Mouse (Mus musculus) cerebellum, adult 2 months (tissue): ENCODE data around the gene Eno2. TPM values are rescaled to one million over a fixed set of nuclear protein-coding genes. Genes with fewer than 3 reads are reported as not detected.

Experiments used
- DNase-seq, 2 experiments: peaks; one replicate each; pipeline ENCODE4 v3.0.0; 2021
- H3K27ac ChIP-seq: fragments of 200-500 bp; 2 replicates; pipeline ENCODE4 v1.5.1; 2012; ENCODE audit warnings: low read length, control low read depth, inconsistent platforms; ENCODE audit not compliant: insufficient read depth
- H3K27me3 ChIP-seq: fragments of 200-500 bp; 2 replicates; pipeline ENCODE4 v1.6.1; 2012; ENCODE audit warnings: inconsistent platforms, mild to moderate bottlenecking, low read length, moderate library complexity; ENCODE audit not compliant: control insufficient read depth, insufficient read depth
- H3K4me1 ChIP-seq: fragments of 200-500 bp; 2 replicates; pipeline ENCODE4 v1.6.1; 2011; ENCODE audit warnings: low read length; ENCODE audit not compliant: control insufficient read depth, insufficient read depth
- H3K4me3 ChIP-seq: fragments of 200-500 bp; replicated peaks from 2 replicates; pipeline ENCODE3; 2011; ENCODE audit warnings: mild to moderate bottlenecking, low read depth, low read length, control low read depth; ENCODE audit not compliant: insufficient read depth
- CTCF ChIP-seq: fragments of 200-500 bp; IDR thresholded peaks from 2 replicates; pipeline ENCODE4 v1.5.1; 2011; ENCODE audit warnings: low read depth, mild to moderate bottlenecking, control low read depth, low read length, moderate library complexity, borderline replicate concordance; ENCODE audit not compliant: insufficient read depth
- POLR2A ChIP-seq: fragments of 200-500 bp; IDR thresholded peaks from 2 replicates; pipeline ENCODE4 v1.6.1; 2011; ENCODE audit warnings: low read length, control low read depth, borderline replicate concordance; ENCODE audit not compliant: insufficient read depth
- WGBS: fragments of 180-500 bp; shearing (Covaris S2); methylation state at CpG from one replicate; pipeline ENCODE4 v1.1.7; 2018; 5-methylcytosine and 5-hydroxymethylcytosine counted together
- polyA plus RNA-seq: library from polyadenylated mRNA; depleted of rRNA; stranded (reverse); fragments of >200 nt; gene quantifications from 2 replicates; pipeline ENCODE4 v1.2.3, GENCODE M21; 2012

Gene Eno2
- polyA plus RNA-seq, 1 experiment, result 888 TPM

DNA sequence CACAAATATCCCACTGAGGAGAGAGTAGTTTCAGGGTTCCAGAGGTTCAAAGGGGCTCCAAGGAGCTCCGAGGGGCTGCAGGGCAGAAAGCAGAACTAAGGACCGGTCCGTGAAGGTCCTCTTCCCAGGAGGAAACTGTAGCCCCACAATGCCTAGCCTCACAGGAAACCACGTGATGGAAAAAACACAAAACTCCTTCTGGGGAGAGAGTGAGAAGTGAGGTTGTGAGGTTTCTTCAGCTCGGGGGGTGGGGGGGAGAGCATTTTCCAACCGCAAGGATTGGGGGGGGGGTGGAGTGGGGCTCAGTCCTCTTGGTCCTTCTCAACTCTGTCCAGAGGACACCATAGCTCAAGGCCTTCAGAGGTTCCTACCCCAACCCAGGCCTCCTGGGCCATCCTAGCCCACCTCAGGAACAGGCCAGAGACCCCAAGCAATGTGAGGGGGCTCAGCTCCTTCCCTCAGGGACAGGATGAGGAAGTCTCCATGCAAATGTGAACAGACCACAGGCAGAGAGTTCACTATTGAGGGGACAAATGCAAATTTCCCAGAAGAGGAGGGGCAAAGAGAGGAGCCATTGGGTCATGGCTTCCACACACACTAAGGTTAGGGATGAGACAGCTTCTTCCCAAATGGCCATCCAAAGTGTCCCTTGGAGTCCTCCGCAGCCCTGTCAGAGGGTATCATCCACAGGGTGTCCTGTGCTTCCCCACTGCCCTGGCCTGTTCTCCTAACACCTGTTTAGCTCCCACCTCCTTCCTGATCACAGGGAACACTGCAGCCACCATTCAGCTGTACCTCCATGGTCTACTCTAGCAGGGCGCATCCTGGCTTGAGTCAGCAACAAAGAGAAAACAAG, 39.4 kb downstream of the Eno2 start:
- WGBS, result 84% methylated on average over 8 of the region's 8 CpGs

DNA sequence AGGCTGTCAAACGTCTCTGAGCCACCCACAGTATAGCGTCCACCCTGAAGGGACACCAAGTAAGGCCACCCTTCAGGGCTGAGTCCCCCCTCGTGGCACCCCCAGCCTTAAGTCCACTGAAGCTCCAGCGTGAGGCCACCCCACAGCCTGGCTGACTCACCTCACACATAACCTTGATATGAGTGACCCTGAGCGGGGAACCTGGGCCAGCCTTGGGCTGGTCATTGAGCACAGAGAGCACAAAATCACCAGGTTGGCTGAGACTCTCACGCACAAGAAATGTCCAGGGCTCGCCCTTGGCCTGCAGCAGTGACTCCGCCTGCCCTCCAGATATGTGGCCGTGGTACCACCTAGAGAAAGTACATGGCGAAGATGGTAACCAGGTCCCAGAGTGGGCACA, 40.9 kb downstream of the Eno2 start:
- Histone ChIP-seq H3K4me3 (no peak overlapping the region), H3K4me1 (no peaks in the 10 kb centered on the region), H3K27ac (no peak overlapping the region), H3K27me3 (no peaks in the 10 kb centered on the region)
- TF ChIP-seq CTCF, result no peak
- TF ChIP-seq POLR2A, result no peak
- 86% methylated on average over 10 of the region's 10 CpGs for WGBS
- no peak for DNase-seq

More for the DNA sequence above, 39.4 kb downstream of the Eno2 start:
- H3K27ac ChIP-seq, result no peak overlapping the region
- DNase-seq, result no peak
- no peak overlapping the region for H3K4me3 ChIP-seq
- H3K4me1 ChIP-seq, result no peaks in the 10 kb centered on the region
- no peak for TF ChIP-seq POLR2A
- no peak for TF ChIP-seq CTCF
- H3K27me3 ChIP-seq, result no peaks in the 10 kb centered on the region

DNA sequence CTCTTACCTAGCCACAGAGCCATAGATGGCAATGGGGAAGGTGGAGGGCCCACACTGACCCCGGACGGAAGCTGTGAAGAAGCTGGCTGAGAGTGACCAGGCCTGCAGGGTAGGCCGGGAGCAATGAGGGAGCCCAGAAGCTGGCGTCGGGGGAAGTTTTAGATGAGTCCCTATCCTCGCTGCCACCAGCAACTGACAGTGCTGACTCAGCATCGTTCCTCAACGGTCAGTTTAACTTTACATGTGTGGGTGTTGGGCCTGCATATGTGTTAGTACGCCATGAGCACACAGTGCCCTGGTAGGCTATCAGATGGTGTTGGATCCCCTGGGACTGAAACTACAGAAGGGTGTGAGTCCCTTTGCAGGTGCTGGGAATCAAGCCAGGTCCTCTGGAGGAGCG, 45.0 kb downstream of the Eno2 start:
- no peak for DNase-seq
- Histone ChIP-seq H3K4me3 (no peak overlapping the region), H3K27me3 (no peaks in the 10 kb centered on the region), H3K27ac (no peak overlapping the region), H3K4me1 (no peaks in the 10 kb centered on the region)
- 85% methylated on average over 10 of the region's 10 CpGs for WGBS
- no peak for TF ChIP-seq POLR2A
- TF ChIP-seq CTCF, result no peak

DNA sequence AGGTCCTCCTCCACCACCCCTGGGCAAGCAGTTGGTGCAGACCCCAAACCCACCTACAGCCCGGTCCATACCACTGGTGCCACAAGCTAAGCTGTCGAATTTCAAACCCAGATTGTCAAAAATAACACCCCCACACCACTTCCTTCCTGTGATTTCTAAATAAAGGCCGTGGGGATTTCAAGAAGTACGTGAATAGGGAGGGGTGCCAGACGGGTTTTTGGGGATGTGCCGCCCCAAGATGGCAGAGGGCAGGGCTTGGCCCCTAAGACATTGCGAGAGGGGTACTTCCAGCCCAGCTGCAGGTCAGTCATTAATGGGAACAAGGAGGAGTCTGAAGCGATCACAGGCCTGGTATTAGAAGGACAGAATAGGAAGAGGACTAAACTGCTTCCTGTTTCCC, 45.9 kb downstream of the Eno2 start:
- no peak overlapping the region for H3K27ac ChIP-seq
- H3K4me3 ChIP-seq, result no peak overlapping the region
- no peaks in the 10 kb centered on the region for H3K27me3 ChIP-seq
- WGBS, result 78% methylated on average over 8 of the region's 8 CpGs
- H3K4me1 ChIP-seq, result no peaks in the 10 kb centered on the region
- DNase-seq, result no peak
- TF ChIP-seq POLR2A, result no peak
- TF ChIP-seq CTCF, result no peak

DNA sequence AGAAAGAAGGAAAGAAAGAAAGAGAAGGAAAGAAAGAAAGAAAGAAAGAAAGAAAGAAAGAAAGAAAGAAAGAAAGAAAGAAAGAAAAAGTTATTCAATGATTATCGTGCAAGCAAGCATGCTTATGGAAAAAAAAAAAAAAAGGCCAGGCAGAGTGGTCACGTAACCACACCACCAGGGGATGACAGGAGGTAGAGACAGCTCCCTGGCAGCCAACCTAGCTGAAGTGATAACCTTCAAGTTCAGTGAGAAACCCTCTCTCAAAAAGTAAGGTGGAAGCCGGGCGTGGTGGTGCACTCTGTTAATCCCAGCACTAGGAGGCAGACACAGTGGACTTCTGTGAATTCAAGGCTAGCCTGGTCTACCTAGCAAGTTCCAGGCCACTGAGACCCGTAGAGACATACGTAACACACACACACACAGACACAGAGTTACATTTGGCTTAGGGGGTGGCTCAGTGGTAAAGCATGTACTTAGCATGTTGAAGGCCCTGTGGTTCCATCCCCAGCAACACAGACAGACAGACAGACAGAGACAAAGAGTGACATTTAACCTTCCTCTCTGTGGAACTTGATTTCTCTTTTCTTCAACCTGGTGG, 46.5 kb downstream of the Eno2 start:
- no peak overlapping the region for H3K27ac ChIP-seq
- H3K4me1 ChIP-seq, result no peaks in the 10 kb centered on the region
- no peaks in the 10 kb centered on the region for H3K27me3 ChIP-seq
- 86% methylated on average over 6 of the region's 6 CpGs for WGBS
- no peak for DNase-seq
- no peak for TF ChIP-seq CTCF
- no peak for TF ChIP-seq POLR2A
- no peak overlapping the region for H3K4me3 ChIP-seq

DNA sequence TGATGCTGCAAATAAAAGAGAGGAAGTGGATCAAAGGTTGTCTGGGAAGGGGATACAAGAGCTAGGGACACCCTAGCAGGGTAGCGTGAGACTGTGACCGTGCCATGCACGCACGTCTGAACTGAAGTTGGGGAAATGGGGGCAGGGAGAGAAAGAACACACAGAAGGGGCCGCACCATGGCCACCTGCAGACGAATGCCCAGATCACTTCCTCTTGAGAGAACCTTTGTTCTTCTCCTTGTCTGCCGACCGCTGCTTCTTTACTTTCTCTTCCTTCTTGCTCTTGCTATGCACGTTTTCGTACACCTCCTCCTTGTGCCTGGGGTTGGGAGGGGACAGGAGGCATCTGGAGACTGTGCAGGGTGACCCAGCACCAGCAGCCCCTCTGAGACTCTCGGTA, 48.6 kb downstream of the Eno2 start:
- no peak for DNase-seq
- whole genome bisulfite sequencing, result 64% methylated on average over 11 of the region's 11 CpGs
- H3K4me3 ChIP-seq, result no peak overlapping the region

DNA sequence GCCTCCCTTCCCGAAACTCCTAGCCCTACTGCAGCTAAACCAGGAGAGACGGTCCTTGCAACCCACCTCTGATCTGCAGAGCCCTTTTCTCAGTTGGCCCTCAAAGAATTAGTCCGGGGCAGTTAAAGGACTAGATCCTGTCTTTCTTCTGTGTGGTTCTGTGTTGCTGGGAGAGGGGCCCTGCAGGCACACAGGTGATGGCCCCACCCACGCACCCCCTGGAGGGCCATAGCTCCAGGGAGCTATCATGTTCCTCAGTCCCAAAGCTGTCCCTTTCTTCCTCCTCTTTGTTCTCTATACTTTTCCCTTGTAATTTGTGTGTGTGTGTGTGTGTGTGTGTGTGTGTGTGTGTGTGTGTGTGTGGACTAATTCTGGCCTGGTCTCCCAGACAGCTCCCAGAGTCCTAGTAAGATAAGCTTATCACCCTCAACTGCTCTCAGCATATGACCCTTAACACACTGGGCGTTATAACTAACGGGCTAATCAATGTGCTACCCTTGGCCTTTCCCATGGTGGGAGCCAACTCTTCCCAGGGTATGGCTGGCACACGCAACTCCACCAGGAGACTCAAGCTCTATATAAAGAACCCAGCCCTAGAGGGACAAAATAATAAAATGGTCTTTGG, 50.0 kb downstream of the Eno2 start:
- DNase-seq, result no peak
- Histone ChIP-seq H3K27me3 (no peaks in the 10 kb centered on the region), H3K27ac (no peak overlapping the region), H3K4me3 (no peak overlapping the region), H3K4me1 (no peaks in the 10 kb centered on the region)
- no peak for TF ChIP-seq CTCF
- TF ChIP-seq POLR2A, result no peak
- 77% methylated on average over 7 of the region's 7 CpGs for WGBS

More for the DNA sequence above, 48.6 kb downstream of the Eno2 start:
- H3K4me1 ChIP-seq, result no peaks in the 10 kb centered on the region
- H3K27me3 ChIP-seq, result no peaks in the 10 kb centered on the region
- TF ChIP-seq CTCF, result no peak
- TF ChIP-seq POLR2A, result no peak
- no peak overlapping the region for H3K27ac ChIP-seq
